Mouse (Mus musculus) cortical plate, adult 2 months (tissue): ENCODE measurements around the gene Cenpp.

Source experiments
- CTCF ChIP-seq: fragments of 200-500 bp; IDR thresholded peaks from 2 replicates; pipeline ENCODE4 v1.5.1; 2011; ENCODE audit warnings: mild to moderate bottlenecking, control low read depth, low read length; ENCODE audit not compliant: insufficient read depth; ENCODE audit errors: extremely low read depth
- POLR2A ChIP-seq: fragments of 200-500 bp; IDR thresholded peaks from 2 replicates; pipeline ENCODE4 v1.6.1; 2011; ENCODE audit warnings: mild to moderate bottlenecking, low read length, control low read depth; ENCODE audit not compliant: insufficient read depth; ENCODE audit errors: extremely low read depth

- TF ChIP-seq CTCF (no peak), POLR2A (peak; percentile 91; the same call in 1 of the 2 replicates)
Measured at GRCm38 (mm10) chr13:49420754-49421605, 231.6 kb downstream of the Cenpp start, which contains the start of gene Ippk.
